Mouse (Mus musculus): ENCODE measurements around the gene Plekhm2. TPM values are rescaled to one million over a fixed set of nuclear protein-coding genes. Genes with fewer than 3 reads are reported as not detected.

The Plekhm2 gene
- polyA plus RNA-seq, 1 experiment = 73.3 TPM

DNA sequence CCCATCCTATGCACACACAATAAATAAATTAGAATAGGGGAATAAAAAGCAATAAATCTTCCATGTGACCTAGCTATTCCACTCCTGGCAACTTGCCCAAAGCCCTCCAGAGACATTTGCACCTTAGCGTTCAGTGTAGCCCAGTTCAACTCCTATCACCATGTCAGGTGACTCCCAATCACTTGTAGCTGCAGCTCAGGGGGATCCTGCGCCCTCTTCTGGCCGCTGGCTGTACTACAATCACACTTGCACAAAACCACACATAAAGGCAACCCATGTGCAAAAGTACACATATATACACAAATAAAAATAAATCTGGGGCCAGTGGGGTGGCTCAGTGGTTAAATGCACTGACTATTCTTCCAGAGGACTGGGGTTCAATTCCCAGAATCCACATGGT, 73.2 kb downstream of the Plekhm2 start:
- Histone ChIP-seq H3K4me3 (ENCODE audit: control insufficient read depth, low read depth, low read length) (no peak overlapping the region), H3K36me3 (ENCODE audit: control insufficient read depth, insufficient read depth, low read length) (no peaks in the 10 kb centered on the region)
- TF ChIP-seq CTCF (IDR thresholded peaks at IDR 0.05; ENCODE audit: control insufficient read depth, insufficient read depth, insufficient replicate concordance, low read depth, low read length) (peak; percentile 88; the same call in 1 of the 2 replicates), POLR2A (IDR thresholded peaks at IDR 0.05; ENCODE audit: control insufficient read depth, low read depth, low read length) (no peak)

DNA sequence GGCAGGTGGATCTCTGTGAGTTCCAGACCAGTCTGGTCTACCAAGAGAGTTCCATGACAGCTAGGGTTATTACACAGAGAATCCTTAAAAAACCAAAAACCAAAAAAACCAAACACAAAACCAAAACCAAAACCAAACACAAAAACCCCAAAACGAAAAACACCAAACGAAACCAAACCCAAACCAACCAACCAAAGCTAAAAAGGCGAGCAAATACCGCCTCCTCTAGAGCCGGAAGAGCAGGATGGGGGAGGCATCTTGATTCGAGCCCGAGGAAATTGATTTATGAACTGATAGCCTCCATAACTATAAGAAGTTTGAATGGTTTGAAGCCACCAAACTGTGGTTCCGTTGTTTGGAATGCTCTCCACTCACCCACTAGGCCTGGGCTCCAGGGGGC, 80.8 kb downstream of the Plekhm2 start:
- Histone ChIP-seq H3K27ac (ENCODE audit: control insufficient read depth, insufficient read depth, low read depth, low read length) (no peak overlapping the region), H3K36me3 (ENCODE audit: control insufficient read depth, insufficient read depth, low read length) (no peaks in the 10 kb centered on the region), H3K4me3 (ENCODE audit: control insufficient read depth, low read depth, low read length) (no peak overlapping the region), H3K4me1 (ENCODE audit: control insufficient read depth, insufficient read depth, low read length) (peaks cover 5% of the 10 kb centered on the region; the same call in 1 of the 2 replicates), H3K27me3 (ENCODE audit: control insufficient read depth, insufficient read depth, low read length) (no peaks in the 10 kb centered on the region)
- TF ChIP-seq CTCF (IDR thresholded peaks at IDR 0.05; ENCODE audit: control insufficient read depth, insufficient read depth, insufficient replicate concordance, low read depth, low read length) = no peak
- no peak for TF ChIP-seq POLR2A (IDR thresholded peaks at IDR 0.05; ENCODE audit: control insufficient read depth, low read depth, low read length)

More for the DNA sequence above, 73.2 kb downstream of the Plekhm2 start:
- no peak overlapping the region for H3K27ac ChIP-seq (ENCODE audit: control insufficient read depth, insufficient read depth, low read depth, low read length)
- no peaks in the 10 kb centered on the region for H3K4me1 ChIP-seq (ENCODE audit: control insufficient read depth, insufficient read depth, low read length)
- H3K27me3 ChIP-seq (ENCODE audit: control insufficient read depth, insufficient read depth, low read length) = no peaks in the 10 kb centered on the region

DNA sequence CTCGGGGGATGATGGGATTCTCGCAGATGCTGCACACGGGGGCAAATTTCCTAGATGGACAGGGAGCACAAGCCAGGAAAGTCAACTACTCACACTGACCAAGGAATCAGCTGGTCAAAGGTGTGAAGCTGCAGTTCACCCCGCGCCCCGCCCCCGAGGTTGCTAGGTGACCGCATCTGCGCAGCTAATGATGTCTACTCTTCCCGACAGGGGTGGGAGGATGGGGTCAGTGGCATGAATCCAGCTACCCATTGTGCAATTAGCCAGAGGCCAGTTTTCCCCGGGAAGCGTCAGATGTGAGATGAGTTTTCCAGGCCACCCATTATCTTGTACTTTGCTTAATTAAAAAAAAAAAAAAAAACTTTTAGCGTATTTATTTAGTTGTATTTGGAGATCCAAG, 83.6 kb downstream of the Plekhm2 start:
- peaks cover 5% of the 10 kb centered on the region; the same call in 1 of the 2 replicates for H3K4me1 ChIP-seq (ENCODE audit: control insufficient read depth, insufficient read depth, low read length)
- H3K4me3 ChIP-seq (ENCODE audit: control insufficient read depth, low read depth, low read length) = no peak overlapping the region
- no peaks in the 10 kb centered on the region for H3K36me3 ChIP-seq (ENCODE audit: control insufficient read depth, insufficient read depth, low read length)
- TF ChIP-seq POLR2A (IDR thresholded peaks at IDR 0.05; ENCODE audit: control insufficient read depth, low read depth, low read length) = no peak
- TF ChIP-seq CTCF (IDR thresholded peaks at IDR 0.05; ENCODE audit: control insufficient read depth, insufficient read depth, insufficient replicate concordance, low read depth, low read length) = no peak
- H3K27ac ChIP-seq (ENCODE audit: control insufficient read depth, insufficient read depth, low read depth, low read length) = no peak overlapping the region
- no peaks in the 10 kb centered on the region for H3K27me3 ChIP-seq (ENCODE audit: control insufficient read depth, insufficient read depth, low read length)

DNA sequence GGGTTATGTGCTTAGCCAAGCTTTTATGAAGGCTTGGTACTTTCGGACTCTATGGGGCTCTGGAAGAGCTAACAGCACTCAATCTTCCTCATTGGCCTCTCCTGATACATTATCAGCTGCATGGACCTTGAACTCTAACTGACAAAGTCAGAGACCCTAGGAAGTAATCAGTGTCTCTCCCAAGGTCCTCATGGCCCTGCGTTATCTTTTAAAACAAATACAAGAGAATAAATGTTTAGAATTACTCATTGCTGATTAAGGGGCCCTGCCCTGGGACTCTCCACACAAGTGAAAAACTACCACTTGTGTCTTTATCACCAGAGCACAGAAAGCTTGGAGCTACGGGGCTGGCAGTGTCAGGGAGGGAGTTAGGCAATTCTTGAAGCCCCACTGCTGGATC, 85.9 kb downstream of the Plekhm2 start:
- TF ChIP-seq POLR2A (IDR thresholded peaks at IDR 0.05; ENCODE audit: control insufficient read depth, low read depth, low read length) (no peak), CTCF (IDR thresholded peaks at IDR 0.05; ENCODE audit: control insufficient read depth, insufficient read depth, insufficient replicate concordance, low read depth, low read length) (no peak)
- H3K4me1 ChIP-seq (ENCODE audit: control insufficient read depth, insufficient read depth, low read length) = peaks cover 10% of the 10 kb centered on the region
- H3K4me3 ChIP-seq (ENCODE audit: control insufficient read depth, low read depth, low read length) = no peak overlapping the region
- no peaks in the 10 kb centered on the region for H3K36me3 ChIP-seq (ENCODE audit: control insufficient read depth, insufficient read depth, low read length)
- no peaks in the 10 kb centered on the region for H3K27me3 ChIP-seq (ENCODE audit: control insufficient read depth, insufficient read depth, low read length)
- H3K27ac ChIP-seq (ENCODE audit: control insufficient read depth, insufficient read depth, low read depth, low read length) = no peak overlapping the region

DNA sequence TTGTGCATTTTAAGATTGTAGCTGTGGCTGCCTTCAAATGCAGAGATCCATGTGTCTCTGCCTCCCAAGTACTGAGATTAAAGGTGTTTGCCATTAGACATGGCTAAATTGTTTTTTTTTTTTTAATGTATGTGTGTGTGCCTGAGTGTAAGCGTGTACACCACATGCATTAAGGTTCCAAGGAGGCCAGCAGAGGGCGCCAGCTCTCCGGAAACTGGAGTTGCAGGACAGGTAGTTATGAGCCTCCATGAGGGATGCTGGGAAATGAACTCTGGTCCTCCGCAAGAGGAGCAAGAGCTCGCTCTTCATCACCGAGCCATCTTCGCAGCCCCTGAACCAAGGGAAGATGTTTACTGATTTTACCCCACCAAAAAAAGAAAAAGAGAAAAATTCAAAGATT, 87.8 kb downstream of the Plekhm2 start:
- TF ChIP-seq CTCF (IDR thresholded peaks at IDR 0.05; ENCODE audit: control insufficient read depth, insufficient read depth, insufficient replicate concordance, low read depth, low read length) (peak; percentile 46; the same call in 1 of the 2 replicates), POLR2A (IDR thresholded peaks at IDR 0.05; ENCODE audit: control insufficient read depth, low read depth, low read length) (no peak)
- Histone ChIP-seq H3K4me3 (ENCODE audit: control insufficient read depth, low read depth, low read length) (no peak overlapping the region), H3K27me3 (ENCODE audit: control insufficient read depth, insufficient read depth, low read length) (no peaks in the 10 kb centered on the region), H3K36me3 (ENCODE audit: control insufficient read depth, insufficient read depth, low read length) (no peaks in the 10 kb centered on the region), H3K4me1 (ENCODE audit: control insufficient read depth, insufficient read depth, low read length) (peaks cover 10% of the 10 kb centered on the region), H3K27ac (ENCODE audit: control insufficient read depth, insufficient read depth, low read depth, low read length) (no peak overlapping the region)

DNA sequence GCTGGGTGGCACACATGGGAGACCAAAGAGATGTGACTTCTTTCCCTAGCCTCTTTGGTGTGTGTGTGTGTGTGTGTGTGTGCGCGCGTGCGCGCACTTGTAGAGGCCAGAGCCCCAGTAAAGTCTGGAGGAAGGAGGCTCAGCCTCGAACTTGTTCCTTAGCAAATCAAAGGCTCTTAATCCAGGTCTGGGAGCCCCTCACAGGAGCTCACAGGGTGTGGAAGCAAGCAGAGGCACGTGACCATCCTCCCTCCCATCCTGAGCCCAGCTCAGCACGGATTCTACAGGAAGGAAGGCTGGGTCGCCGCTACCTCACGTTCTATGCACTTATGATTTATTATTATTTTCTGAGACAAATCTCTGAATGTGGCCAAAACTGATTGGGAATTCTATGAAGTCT, 88.3 kb downstream of the Plekhm2 start:
- Histone ChIP-seq H3K4me3 (ENCODE audit: control insufficient read depth, low read depth, low read length) (no peak overlapping the region), H3K27me3 (ENCODE audit: control insufficient read depth, insufficient read depth, low read length) (no peaks in the 10 kb centered on the region), H3K27ac (ENCODE audit: control insufficient read depth, insufficient read depth, low read depth, low read length) (no peak overlapping the region), H3K36me3 (ENCODE audit: control insufficient read depth, insufficient read depth, low read length) (no peaks in the 10 kb centered on the region), H3K4me1 (ENCODE audit: control insufficient read depth, insufficient read depth, low read length) (peaks cover 10% of the 10 kb centered on the region)
- no peak for TF ChIP-seq CTCF (IDR thresholded peaks at IDR 0.05; ENCODE audit: control insufficient read depth, insufficient read depth, insufficient replicate concordance, low read depth, low read length)
- no peak for TF ChIP-seq POLR2A (IDR thresholded peaks at IDR 0.05; ENCODE audit: control insufficient read depth, low read depth, low read length)

Other genes starting within 250 kb of the Plekhm2 start
- gene Clcnkb, start 248.9 kb downstream of the Plekhm2 start, polyA plus RNA-seq (2012; rRNA removed) = 0.68 and 1.2 TPM in 2 replicates
- 24.6 and 24.7 TPM in 2 replicates for gene Hspb7, start 244.1 kb downstream of the Plekhm2 start, polyA plus RNA-seq (2012; rRNA removed)
- 0.67 TPM in 2 replicates for gene Srarp, start 228.8 kb downstream of the Plekhm2 start, polyA plus RNA-seq (2012; rRNA removed)
- 24.6 and 28.4 TPM in 2 replicates for gene Zbtb17, start 220.2 kb downstream of the Plekhm2 start, polyA plus RNA-seq (2012; rRNA removed)
- gene Spen, start 126.3 kb downstream of the Plekhm2 start, polyA plus RNA-seq (2012; rRNA removed) = 16.9 and 20.1 TPM in 2 replicates
- gene Fblim1, start 58.8 kb downstream of the Plekhm2 start, polyA plus RNA-seq (2012; rRNA removed) = 3.1 and 4.4 TPM in 2 replicates
- 3.5 and 3.9 TPM in 2 replicates for gene Tmem82, start 46.3 kb downstream of the Plekhm2 start, polyA plus RNA-seq (2012; rRNA removed)
- gene Slc25a34, start 41.1 kb downstream of the Plekhm2 start, polyA plus RNA-seq (2012; rRNA removed) = 2.2 and 2.9 TPM in 2 replicates
- 3.6 and 4.1 TPM in 2 replicates for gene Rsc1a1, start 20.7 kb upstream of the Plekhm2 start, polyA plus RNA-seq (2012; rRNA removed)
- gene Ddi2, start 58.5 kb upstream of the Plekhm2 start, polyA plus RNA-seq (2012; rRNA removed) = 4.1 and 5.2 TPM in 2 replicates
- 0.07 TPM in 1 of 2 replicates, not detected in the other for gene Agmat, start 81.8 kb upstream of the Plekhm2 start, polyA plus RNA-seq (2012; rRNA removed)
- gene Dnajc16, start 126.0 kb upstream of the Plekhm2 start, polyA plus RNA-seq (2012; rRNA removed) = 11.3 and 12.2 TPM in 2 replicates
- gene Casp9, start 128.7 kb upstream of the Plekhm2 start, polyA plus RNA-seq (2012; rRNA removed) = 7.8 and 8.0 TPM in 2 replicates
- 6.2 and 6.5 TPM in 2 replicates for gene Cela2a, start 161.3 kb upstream of the Plekhm2 start, polyA plus RNA-seq (2012; rRNA removed)
- gene Ctrc, start 181.5 kb upstream of the Plekhm2 start, polyA plus RNA-seq (2012; rRNA removed) = 0.66 and 1.4 TPM in 2 replicates
- 56.1 and 57.6 TPM in 2 replicates for gene Efhd2, start 210.0 kb upstream of the Plekhm2 start, polyA plus RNA-seq (2012; rRNA removed)